Mouse (Mus musculus) bone marrow, adult 2 months (tissue): ENCODE data around the gene Heatr5a.

Experiments used
- CTCF ChIP-seq: fragments of 200-500 bp; IDR thresholded peaks from 2 replicates; pipeline ENCODE4 v1.5.1; 2011; ENCODE audit warnings: low read length, control low read depth; ENCODE audit not compliant: control insufficient read depth, insufficient read depth
- POLR2A ChIP-seq: fragments of 200-500 bp; IDR thresholded peaks from 2 replicates; pipeline ENCODE4 v1.6.1; 2011; ENCODE audit warnings: low read depth, mild to moderate bottlenecking, control low read depth, low read length, borderline replicate concordance; ENCODE audit not compliant: control insufficient read depth

DNA sequence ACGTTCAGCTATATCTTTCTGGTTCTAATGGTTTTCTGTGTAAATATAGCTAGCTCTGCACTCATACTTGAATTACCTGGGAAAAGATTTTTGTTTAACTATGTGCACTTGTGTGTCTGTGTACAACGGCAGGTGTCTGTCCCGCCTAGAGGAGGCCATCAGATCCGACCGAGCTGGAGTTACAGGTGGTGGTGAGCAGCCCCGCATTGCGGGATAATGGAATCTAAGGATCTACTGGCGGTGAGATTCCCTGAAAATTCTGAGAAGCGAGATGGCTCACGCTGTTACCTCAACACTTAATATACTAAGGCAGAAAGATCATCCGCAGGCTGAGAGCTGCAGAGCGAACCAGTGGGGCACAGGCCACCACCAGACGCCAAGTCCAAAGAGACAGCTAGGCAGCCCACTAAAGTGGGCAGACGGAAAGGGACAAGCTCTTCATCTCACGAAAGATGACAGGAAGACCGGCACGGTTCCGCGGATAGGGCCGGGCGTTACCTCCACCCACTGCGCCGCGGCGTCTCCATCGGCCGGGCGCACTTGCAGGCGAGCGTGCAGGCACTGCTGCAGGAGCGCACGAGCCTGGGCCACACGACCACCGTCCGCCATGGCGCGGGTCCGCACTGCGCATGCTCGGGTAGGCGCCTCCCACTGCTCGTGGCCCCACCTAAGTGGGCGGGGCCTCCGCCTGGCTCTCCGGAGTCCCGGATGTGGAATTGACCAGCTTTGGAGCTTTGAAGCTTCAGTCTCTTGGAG, 34.9 kb upstream of the Heatr5a start, which contains the start of gene Dtd2:
- TF ChIP-seq CTCF (no peak), POLR2A (peak; percentile 96)
